ENCODE assay signal across 29 mouse cellular contexts in the genomic region with DNA sequence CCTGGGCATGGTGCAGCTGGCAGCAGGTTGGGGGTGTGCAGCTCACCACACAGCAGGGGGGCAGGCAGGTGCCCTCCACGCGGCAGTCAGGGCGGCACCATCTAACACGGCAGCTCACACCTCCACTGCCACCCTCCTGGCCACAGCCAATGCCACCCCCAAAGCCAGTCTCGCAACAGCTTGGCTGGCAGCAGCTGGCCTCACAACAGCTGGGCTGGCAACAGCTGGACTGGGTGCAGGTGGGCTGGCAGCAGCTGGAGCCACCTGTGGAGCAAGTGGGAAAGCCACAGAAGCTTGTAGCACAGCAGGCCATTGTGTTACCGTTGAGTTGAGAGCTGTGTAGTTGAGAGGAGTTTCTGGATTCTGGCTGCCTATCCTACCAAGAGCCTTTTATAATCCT. TPM values are rescaled to one million over a fixed set of nuclear protein-coding genes. Genes with fewer than 3 reads are reported as not detected.
"Had no signal": no experiment of that assay in that cellular context is flagged by ENCODE, and none has a peak within 500 bp of the region (broad histone marks: within the 10 kb centered on the region; RNA-seq: fewer than 3 reads in every experiment).

Gene Krtap9-3, minus strand, starts transcription at position 364 of the 400 bp plus-strand sequence.

RNA-seq across cellular contexts. Expression of gene Krtap9-3, which starts in this region (rescaled TPM):
- polyA plus RNA-seq: limb, embryonic 10.5 days; limb, embryonic 11.5 days; limb, embryonic 12.5 days; limb, embryonic 13.5 days; limb, embryonic 14.5 days; limb, embryonic 15.5 days; liver, adult 2 months; liver, embryonic 11.5 days; liver, embryonic 12.5 days; liver, embryonic 13.5 days; liver, embryonic 14.5 days; liver, embryonic 15.5 days; liver, embryonic 16.5 days; liver, postnatal 0 days; lung, adult 2 months; lung, embryonic 14.5 days; lung, embryonic 15.5 days; lung, embryonic 16.5 days; lung, postnatal 0 days; macrophage; midbrain, embryonic 10.5 days; midbrain, embryonic 11.5 days; midbrain, embryonic 12.5 days; midbrain, embryonic 13.5 days; midbrain, embryonic 14.5 days; midbrain, embryonic 15.5 days; midbrain, embryonic 16.5 days; midbrain, postnatal 0 days; neural tube, embryonic 11.5 days had no signal
